8 mouse cellular contexts compared by ENCODE assay signal in the genomic region with DNA sequence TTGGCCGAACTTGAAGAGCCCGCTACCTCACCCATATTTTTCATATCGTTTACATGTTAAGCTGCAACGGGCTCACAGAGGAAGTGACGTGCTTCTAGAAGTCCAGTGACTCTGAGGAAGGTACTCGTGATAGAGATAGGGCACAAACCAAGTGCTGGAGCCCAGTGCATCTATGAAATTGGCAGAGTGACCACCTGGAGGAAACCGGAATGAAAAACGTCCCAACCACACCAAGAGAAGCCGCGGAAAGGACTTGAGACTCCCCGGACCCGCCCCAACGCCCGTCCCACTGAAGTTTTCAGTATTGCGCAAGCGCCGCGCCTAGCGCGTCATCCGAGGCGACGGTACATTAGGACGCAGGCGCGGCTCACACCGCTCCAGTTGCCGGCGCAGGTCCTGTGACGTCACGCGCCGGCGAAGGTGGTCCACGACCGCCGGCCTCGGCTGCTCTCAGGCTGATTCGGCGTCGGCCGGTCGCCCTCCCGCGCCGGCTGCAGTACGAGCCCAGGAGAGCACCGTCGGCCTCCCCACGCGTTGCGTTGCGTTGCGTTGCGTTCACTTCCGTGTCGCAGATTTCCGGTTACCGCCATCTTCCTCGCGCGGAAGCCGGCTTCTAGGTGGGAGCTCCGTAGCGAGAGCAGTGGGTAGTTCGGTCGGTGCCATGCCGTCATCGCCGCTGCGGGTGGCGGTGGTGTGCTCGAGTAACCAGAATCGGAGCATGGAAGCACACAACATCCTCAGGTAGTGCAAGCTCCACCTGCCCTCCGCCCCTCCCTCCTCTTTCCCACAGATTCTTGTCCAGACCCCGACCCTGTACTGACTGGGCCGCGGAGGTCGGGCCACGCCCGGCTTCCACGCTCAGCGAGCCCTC. TPM values are rescaled to one million over a fixed set of nuclear protein-coding genes. Genes with fewer than 3 reads are reported as not detected.
DNase-seq lines count a peak whose midpoint lies in the region; ATAC-seq and TF ChIP-seq lines count a peak whose summit lies in the region.

Gene Ssu72 (plus strand): TSS at position 80 of the 871 bp plus-strand sequence.

- peak within 1 kb of the TSS; percentile 93 for H3K27ac ChIP-seq in hindbrain, embryonic 14.5 days

- POLR2A ChIA-PET in Patski (lab: Charles Lee): interaction anchor here (0.7 to 1.0 kb wide), 2 partner anchors 10 to 55 kb away, joined by 3 read pairs; no protein-coding TSS in a partner anchor

- TF ChIP-seq CTCF in Patski (IDR thresholded peaks at IDR 0.05): no peak

- H3K27me3 ChIP-seq in Patski: no peaks in the 10 kb centered on the region
- no peaks in the 10 kb centered on the region for H3K27me3 ChIP-seq in hindbrain, embryonic 14.5 days (ENCODE audit: control insufficient read depth, insufficient read depth, low read length)

- peak; percentile 69 for ATAC-seq in Patski
- peak; percentile 97 for ATAC-seq in hindbrain, embryonic 14.5 days (ENCODE audit: low FRiP score)

- H3K9me3 ChIP-seq in hindbrain, embryonic 14.5 days (ENCODE audit: control insufficient read depth, low read length): no peaks in the 10 kb centered on the region

- peaks cover 15% of the 10 kb centered on the region for H3K4me1 ChIP-seq in hindbrain, embryonic 14.5 days (replicated peaks; ENCODE audit: control insufficient read depth, insufficient read depth, low read length)

- peak; percentile 69 for DNase-seq in Patski (ENCODE audit: low read depth, low spot score)
- peak; percentile 95 to 97 for DNase-seq in cerebellum, postnatal 14 days
- DNase-seq in frontal cortex, postnatal 25 days (ENCODE audit: low spot score in 2 of 2): peak; percentile 94 to 96
- peak; percentile 98 for DNase-seq in hindbrain, embryonic 14.5 days (ENCODE audit: low spot score)
- peak; percentile 96 to 97 for DNase-seq in layer of hippocampus, postnatal 36 days
- DNase-seq in lung, postnatal 36 days: peak; percentile 95
- DNase-seq in retina, postnatal 1 day: peak; percentile 95
- DNase-seq in urinary bladder, adult 18-20 months (ENCODE audit: low spot score in 2 of 2): peak; percentile 90 to 95

- H3K36me3 ChIP-seq in hindbrain, embryonic 14.5 days (replicated peaks; ENCODE audit: control insufficient read depth, insufficient read depth): 0 out of 2 replicates have a peak, but pooled peaks cover under 1% of the 10 kb centered on the region

- WGBS in hindbrain, embryonic 14.5 days: under 1% methylated on average over 83 of the region's 83 CpGs

- peak within 1 kb of the TSS; percentile 74 for H3K4me2 ChIP-seq in hindbrain, embryonic 14.5 days (replicated peaks)

- H3K4me3 ChIP-seq in hindbrain, embryonic 14.5 days (replicated peaks; ENCODE audit: low read length): peak within 1 kb of the TSS; percentile 77

- in situ Hi-C loops in Patski (cut with MboI; ENCODE audit: low pct_unique_long_range_greater_than_20kb): no loop called here

- CTCF ChIA-PET in Patski (lab: Charles Lee): interaction anchor here (0.8 to 2.1 kb wide), 3 partner anchors 14 to 223 kb away, joined by 3 to 4 read pairs (median 3); no protein-coding TSS in a partner anchor

- H3K9ac ChIP-seq in hindbrain, embryonic 14.5 days: peak within 1 kb of the TSS; percentile 90

RNA-seq across cellular contexts. Expression of gene Ssu72, which starts in this region (rescaled TPM):
- 81.8 TPM for polyA plus RNA-seq in Patski (2021)
- polyA plus RNA-seq in hindbrain, embryonic 14.5 days (2014; fragmentation: Nextera tagmentation; extraction: Ambion mirVana): 164 and 169 TPM in 2 replicates
- 10 to 100 TPM; 78.3 to 82.6 TPM for total RNA-seq in layer of hippocampus, postnatal 36 days (2021)

Comparison
In these comparisons a context has a peak if more than half of its experiments do, and no peak if none do; other contexts are left out.
1. Peak in every context shown above with its lines: DNase-seq, ATAC-seq, H3K4me3 ChIP-seq and H3K27ac ChIP-seq.